Mouse (Mus musculus) lung, postnatal 14 days (tissue): ENCODE measurements at regions not wholly inside any gene's neighbourhood (a gene's known extent, or its start where the extent isn't known, plus 50 kb on each side); places are given as distances from the start of the nearest gene placed in this dataset.

Source experiments
- DNase-seq: peaks from one replicate; pipeline ENCODE4 v3.0.0; 2021

GRCm38 (mm10) chr2:147690506-147691208 is 328.9 kb downstream of the Pax1 start:
- DNase-seq, result no peak

DNA sequence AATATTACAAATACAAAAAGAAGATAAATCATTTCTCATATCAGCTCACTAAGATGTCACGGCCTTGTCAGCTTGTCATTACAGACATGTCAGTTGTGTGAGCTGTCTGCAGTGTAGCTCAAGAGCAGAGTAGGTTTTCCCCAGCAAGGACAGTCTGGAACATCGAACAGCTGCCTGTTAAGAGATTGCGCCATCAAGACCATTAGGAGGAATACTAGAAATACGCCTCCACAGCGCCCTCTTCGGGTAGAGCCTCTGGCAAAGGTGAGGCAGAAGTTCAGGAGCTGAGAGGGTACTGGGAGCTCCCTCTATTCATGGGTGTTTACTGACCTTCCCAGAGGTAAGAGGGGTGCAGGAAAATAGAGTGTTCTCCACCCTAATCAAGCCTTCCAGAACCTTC is 327.0 kb downstream of the Pax1 start:
- peak; percentile 64 for DNase-seq

DNA sequence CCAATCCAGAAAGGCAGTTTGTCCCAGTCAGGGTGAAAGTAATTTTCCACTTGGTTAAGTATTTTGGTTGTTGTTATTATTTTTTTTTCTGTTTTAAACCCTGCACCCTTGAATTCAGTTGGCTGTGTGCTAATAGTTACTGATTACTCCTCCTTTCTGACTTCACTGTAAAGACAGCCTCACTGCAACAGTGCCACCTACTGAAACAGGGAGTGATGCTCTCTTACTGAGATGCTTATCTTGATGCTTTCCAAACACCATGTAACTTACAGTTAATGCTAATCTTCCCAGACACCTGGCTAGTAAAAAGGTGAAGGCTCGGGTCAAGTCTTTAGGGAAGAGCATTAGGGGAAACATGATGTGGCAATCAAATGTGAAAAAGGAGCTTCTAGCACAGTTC is 294.9 kb downstream of the Pax1 start:
- no peak for DNase-seq

DNA sequence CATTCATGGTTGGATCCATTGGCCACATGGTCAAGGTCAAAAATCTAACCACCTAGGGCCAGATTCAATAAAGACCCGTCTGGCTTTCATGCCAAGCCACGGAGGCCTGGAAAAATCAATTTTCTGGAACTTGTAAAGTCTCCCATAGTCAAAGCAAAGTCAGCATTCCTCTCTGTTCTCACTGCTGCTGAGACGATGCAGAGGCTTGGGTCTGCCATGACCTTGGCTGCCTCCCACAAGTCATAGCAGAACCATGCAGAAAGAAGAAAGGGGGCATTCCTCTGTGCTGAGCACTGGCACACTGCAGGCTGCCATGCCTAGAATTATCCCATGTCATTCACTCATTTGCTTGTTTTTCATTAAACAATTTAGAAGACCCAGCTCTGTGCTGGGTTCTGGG is 288.5 kb downstream of the Pax1 start:
- no peak for DNase-seq

DNA sequence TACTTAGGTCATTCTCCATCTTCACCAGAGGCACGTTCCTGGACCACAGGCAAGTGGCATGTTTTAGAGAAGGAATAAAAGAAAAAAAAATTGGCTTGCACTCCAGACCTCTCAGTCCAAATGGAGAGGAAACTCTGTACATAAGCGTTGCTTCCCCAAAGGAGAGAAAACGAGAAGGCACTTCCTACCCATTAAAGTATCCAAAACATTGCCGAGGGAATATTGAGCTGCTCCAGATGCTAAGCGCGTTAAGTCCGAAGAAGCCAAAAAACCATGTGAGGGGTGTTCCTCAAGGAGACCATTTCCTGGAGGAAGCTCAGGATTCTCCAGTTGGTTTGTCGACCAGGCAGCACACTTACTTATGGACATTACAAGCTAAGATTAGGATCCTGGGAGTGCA is 286.2 kb downstream of the Pax1 start:
- DNase-seq, result no peak

- DNase-seq, result no peak
Measured at GRCm38 (mm10) chr2:147647506-147647905, 285.8 kb downstream of the Pax1 start.

DNA sequence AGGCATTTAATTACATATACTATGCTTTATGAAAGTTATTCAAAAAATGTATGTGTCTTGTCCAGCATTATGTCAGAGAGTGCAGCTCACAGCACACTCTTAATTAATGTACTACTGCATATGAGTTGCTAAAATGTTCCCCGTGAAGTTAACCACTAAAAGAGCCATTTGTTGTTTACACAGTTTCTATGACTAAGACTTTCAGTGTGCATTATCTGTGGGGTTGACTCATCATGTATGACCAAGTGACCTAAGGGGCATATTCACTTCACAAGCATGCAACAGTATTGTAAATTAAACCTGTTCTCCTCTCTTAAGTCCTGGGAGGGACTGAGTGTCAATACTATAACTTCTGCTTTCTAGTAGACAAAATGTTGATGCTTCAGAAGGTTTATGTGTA is 276.2 kb downstream of the Pax1 start:
- no peak for DNase-seq

DNA sequence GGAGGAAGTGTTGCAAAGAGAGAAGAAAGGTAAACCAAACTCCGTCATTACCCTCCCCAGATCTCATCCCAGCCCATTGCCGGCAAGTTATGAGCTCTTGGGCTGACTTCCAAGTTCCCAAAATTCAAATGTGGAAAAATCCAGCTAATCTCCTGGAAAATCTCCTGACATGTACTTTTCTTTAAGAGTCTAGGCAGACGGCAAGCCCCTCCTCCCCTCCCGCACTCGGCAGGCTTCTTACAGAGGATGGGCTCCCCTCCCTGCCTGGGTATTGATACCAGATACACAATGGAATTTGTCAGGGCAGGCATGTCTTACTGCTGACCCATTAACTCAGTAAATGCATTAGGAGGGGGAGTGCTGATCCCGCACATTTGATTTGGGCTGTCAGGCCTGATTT is 271.0 kb downstream of the Pax1 start:
- DNase-seq, result no peak

DNA sequence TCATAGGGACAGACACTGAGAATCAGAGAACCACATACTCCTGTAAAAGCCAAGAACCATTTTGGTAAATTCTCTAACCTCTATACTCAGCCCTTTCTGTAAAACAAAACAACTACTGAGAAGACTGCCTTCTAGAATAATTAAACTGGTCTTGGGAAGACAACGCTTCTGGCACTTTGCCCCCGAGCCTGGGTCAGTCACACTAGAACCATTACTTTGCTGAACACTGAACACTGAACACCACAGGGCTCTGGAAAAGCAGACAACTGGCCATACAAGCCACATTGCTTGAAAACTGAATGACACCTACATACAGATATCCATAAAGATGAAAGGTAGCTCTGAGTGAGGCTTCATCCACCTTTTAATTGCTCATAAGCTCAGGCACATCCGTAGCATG is 268.0 kb downstream of the Pax1 start:
- no peak for DNase-seq

DNA sequence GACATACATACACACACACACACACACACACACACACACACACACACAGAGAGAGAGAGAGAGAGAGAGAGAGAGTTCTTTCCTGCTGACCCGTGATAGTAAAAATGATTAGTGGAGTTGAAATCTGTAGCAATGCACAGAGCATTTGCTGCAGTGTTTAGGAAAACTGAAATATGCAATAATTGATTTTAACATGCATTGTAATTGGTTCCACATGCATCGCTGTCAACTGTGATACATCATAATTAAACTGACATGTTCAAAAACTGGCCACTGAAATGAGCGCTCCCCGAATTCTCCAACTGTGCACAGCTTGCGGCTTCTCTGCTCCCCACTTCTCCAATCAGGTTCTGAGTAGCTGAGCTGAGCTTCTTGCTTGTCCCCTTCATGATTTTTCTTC is 265.4 kb downstream of the Pax1 start:
- no peak for DNase-seq

GRCm38 (mm10) chr2:147623116-147623515 is 261.4 kb downstream of the Pax1 start:
- DNase-seq, result no peak

- DNase-seq, result no peak
Measured at GRCm38 (mm10) chr2:147617849-147618248, 256.1 kb downstream of the Pax1 start.

DNA sequence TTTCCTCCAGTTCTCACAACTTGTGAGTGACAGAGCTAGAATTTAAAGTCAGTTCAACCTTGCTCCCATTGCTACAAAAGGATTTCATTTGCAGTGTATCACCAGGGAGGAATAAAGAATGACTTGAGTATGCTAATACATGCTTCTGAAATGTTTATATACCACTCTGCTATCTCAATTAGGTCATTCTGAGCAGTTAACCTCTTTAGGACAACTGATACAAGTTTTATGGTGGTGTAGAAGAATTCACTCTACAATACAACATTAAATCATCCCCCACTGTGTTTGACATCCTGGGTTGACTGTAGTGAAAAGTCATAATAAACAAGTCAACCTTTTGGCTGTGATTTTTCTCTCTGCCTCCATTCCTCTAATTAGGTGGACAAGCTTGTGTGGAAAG is 248.6 kb downstream of the Pax1 start:
- no peak for DNase-seq

DNA sequence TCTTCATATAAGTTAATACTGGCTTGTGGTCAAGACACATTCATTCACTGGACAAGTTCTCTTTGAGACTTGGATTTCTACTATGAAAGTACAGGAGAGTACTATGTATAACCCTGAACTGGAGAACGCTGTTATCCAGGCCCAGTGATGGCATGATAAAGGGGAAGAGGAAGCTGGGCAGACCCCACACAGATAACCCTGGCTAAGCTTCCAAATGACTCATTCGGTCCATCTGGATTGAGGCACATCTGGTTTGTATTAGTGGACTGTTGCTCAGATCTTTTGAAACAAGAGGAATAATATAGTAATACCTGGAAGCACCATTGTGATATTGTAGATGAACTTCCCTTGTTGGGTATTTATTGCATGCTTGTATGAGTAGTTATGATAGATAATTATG is 239.9 kb downstream of the Pax1 start:
- DNase-seq, result no peak

GRCm38 (mm10) chr2:147572413-147572812 is 210.7 kb downstream of the Pax1 start:
- no peak for DNase-seq

DNA sequence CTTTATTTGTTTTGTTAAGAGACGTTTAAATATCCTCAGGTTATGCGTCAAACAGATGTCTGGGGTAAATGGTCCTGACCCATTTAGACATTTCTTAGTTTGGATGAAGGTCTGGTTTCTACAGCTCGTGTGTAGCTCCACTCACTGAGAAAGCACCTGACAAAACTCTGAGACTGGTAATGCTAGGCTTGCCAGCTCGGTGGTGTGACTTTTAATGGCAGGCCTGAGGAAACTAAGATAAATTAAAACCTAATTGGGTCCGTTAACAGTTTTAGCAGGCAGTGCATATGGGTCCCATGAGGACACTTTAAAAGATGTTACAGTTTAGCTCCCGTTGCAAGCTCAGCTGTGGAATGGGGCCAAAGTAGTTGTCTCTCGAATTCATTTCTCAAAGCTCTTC is 199.5 kb downstream of the Pax1 start:
- no peak for DNase-seq

- DNase-seq, result no peak
Measured at GRCm38 (mm10) chr2:147560426-147561155, 198.9 kb downstream of the Pax1 start.

- no peak for DNase-seq
Measured at GRCm38 (mm10) chr2:147529161-147529560, 167.4 kb downstream of the Pax1 start.

DNA sequence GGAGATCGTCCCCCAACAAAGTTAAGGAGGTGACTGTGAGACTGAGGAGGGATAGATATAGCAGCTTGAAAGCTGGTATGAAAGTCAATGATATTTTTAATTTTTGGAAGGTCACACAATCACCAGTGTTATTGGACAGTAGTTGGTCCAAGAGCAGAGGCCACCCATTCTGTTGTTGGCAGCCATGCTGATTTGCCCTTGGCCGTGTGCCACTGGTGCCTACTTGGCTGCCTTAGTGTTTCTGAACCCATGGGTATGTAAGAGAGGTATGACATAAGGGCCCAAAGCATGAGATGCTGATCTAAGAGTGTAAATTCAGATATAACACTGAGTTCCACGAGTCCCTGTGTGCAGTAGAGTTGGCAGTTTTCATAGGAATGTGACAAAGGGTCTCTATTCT is 153.7 kb downstream of the Pax1 start:
- no peak for DNase-seq

DNA sequence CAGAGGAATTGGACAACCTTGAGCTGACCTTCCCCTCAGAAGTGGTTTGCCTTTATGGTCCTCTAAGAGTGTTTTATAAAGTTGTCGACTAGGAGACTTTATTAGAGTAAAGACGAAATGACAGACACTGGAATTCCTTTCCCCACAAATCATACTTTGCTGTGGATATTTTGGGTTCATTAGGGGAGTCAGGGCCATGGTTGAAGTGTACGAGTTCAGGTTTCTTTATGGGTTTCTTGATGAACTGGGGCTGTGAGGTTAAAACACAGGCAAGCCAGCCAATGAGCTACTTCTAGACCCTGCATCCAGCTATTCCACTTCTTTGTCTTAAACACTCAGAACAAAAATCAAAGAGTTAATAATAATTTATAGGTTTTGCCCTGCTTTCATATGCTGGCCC is 153.0 kb downstream of the Pax1 start:
- DNase-seq, result no peak

GRCm38 (mm10) chr2:147503962-147504361 is 142.2 kb downstream of the Pax1 start:
- no peak for DNase-seq

DNA sequence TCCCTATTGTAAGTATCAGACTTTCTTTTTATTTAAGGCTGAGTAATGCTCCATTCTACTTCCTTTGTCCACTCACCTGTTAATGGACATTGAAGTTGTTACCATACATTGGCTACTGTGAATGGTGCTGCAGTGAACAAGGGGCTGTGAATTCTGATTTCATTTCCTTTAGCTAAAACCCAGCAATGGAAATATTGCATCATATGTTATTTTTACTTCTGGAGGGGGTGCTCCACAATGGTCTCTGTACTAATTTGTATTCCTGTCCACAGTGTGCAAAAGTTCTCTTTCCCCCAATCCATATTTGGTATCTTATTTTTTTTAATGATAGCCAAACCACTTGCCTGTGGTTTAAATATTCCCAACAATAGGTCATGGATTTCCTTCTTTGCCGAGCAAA is 137.0 kb downstream of the Pax1 start:
- no peak for DNase-seq

GRCm38 (mm10) chr2:147455932-147456331 is 94.2 kb downstream of the Pax1 start:
- no peak for DNase-seq

- peak; percentile 53 for DNase-seq
Measured at GRCm38 (mm10) chr2:147454362-147455257, 92.9 kb downstream of the Pax1 start.
